Mouse (Mus musculus): ENCODE measurements at regions not wholly inside any gene's neighbourhood (a gene's known extent, or its start where the extent isn't known, plus 50 kb on each side); places are given as distances from the start of the nearest gene placed in this dataset.

DNA sequence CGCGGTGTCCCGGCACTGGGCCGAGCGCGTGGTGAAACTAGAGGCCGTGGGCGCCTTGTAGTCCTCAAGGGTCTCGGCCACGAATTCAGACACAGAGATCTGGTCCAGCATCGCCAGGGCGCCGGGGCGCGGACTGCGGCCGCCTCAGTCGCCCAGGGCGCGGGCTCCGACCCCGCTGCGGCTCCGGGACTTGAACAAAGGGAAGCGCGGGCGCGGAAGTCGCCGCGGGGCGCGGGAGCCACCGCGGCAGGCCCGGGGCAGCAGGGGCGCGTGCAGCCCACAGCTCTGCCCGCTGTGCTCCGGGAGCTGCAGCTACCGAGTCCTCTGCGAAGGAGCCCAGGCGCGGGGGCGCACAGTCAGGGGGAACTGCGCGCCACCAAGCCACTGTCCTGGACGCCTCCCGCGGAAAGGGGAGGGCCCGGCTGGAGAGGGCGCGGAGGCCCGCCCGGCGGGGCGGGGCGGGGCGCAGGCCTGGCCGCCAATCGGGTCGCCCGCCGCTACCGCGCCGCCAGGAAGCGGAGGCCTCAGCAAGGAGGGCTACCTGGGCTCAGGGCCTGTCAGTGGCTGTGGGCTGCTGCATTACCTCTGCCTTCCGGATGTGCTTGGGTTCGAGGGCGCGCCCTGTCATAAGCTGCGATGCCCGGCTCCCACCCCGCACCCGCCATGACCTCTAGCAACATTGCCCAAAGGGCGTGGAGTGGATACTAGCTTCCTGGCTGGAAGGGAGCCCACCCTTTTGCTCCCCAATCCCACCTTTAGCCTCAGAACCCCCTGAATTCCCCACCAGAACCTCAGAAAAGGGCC is 155.2 kb upstream of the 9030624G23Rik start:
- peak; percentile 37 for DNase-seq
